Mouse (Mus musculus) midbrain, embryonic 13.5 days (tissue): ENCODE results near the gene Uspl1. TPM values are rescaled to one million over a fixed set of nuclear protein-coding genes. Genes with fewer than 3 reads are reported as not detected.

ENCODE experiments used
- ATAC-seq: fragments of 200-750 bp; cut with Nextera tagmentation; 2 replicates; pipeline ENCODE4 v1.8.0; 2017; ENCODE audit warnings: mild to moderate bottlenecking, moderate TSS enrichment, moderate library complexity
- H3K27ac ChIP-seq: fragments of 300-500 bp; sonication (generic); 2 replicates; pipeline ENCODE4 v1.5.1; 2015; ENCODE audit warnings: inconsistent platforms, mild to moderate bottlenecking, moderate library complexity
- H3K27me3 ChIP-seq: fragments of 300-500 bp; sonication (generic); 2 replicates; pipeline ENCODE4 v1.6.1; 2015; ENCODE audit warnings: mild to moderate bottlenecking, inconsistent platforms
- H3K36me3 ChIP-seq: fragments of 300-500 bp; sonication (generic); 2 replicates; pipeline ENCODE4 v1.6.1; 2015; ENCODE audit warnings: mild to moderate bottlenecking, inconsistent platforms
- H3K4me1 ChIP-seq: fragments of 300-500 bp; sonication (generic); replicated peaks from 2 replicates; pipeline ENCODE4 v1.6.1; 2015; ENCODE audit warnings: inconsistent platforms
- H3K4me2 ChIP-seq: fragments of 300-500 bp; sonication (generic); replicated peaks from 2 replicates; pipeline ENCODE4 v1.6.1; 2015; ENCODE audit warnings: moderate library complexity, mild to moderate bottlenecking, inconsistent platforms
- H3K4me3 ChIP-seq: fragments of 300-500 bp; sonication (generic); replicated peaks from 2 replicates; pipeline ENCODE4 v1.5.1; 2015; ENCODE audit warnings: mild to moderate bottlenecking, inconsistent platforms
- H3K9ac ChIP-seq: fragments of 300-500 bp; sonication (generic); replicated peaks from 2 replicates; pipeline ENCODE4 v1.6.1; 2015; ENCODE audit warnings: mild to moderate bottlenecking, inconsistent platforms
- H3K9me3 ChIP-seq: fragments of 300-500 bp; sonication (generic); 2 replicates; pipeline ENCODE4 v1.6.1; 2016; ENCODE audit warnings: mild to moderate bottlenecking, inconsistent platforms
- WGBS: fragments of 180-500 bp; shearing (Covaris S2); methylation state at CpG from one replicate; pipeline ENCODE4 v1.1.7; 2015; 5-methylcytosine and 5-hydroxymethylcytosine counted together
- polyA plus RNA-seq: library from polyadenylated mRNA; unstranded; fragments of >200 nt; fragmentation: Nextera tagmentation; extraction: Ambion mirVana; gene quantifications from 2 replicates; pipeline ENCODE4 v1.2.1, GENCODE M21; 2015

Uspl1 gene
- polyA plus RNA-seq, 1 experiment from 2014 or later: 64.4 TPM

DNA sequence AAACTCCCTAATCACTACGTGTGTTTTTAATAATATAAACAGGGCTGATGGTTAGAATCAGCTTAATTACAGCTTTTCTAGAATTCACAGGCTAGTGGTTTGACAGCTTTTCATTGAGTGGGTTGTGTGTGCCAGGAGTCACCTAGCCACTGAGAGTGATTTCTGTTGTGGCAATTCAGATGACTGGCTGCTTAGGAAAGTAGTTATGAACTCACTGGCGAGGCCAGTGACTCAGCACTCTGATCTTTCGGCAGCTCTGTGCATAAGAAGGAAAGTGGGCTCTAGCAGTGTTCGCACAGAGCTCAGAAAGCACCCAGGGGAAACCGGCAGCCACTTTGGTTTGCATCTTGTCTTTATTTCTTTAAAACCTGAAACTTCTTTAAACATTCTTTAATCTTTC lies 18.8 kb downstream of the Uspl1 start:
- Histone ChIP-seq H3K27ac (no peak overlapping the region), H3K4me3 (no peak overlapping the region), H3K36me3 (peaks cover 61% of the 10 kb centered on the region), H3K4me1 (peaks cover 22% of the 10 kb centered on the region), H3K9ac (no peak overlapping the region), H3K4me2 (no peak overlapping the region), H3K27me3 (no peaks in the 10 kb centered on the region), H3K9me3 (no peaks in the 10 kb centered on the region)
- 83% methylated on average over 5 of the region's 5 CpGs for WGBS
- ATAC-seq: no peak

DNA sequence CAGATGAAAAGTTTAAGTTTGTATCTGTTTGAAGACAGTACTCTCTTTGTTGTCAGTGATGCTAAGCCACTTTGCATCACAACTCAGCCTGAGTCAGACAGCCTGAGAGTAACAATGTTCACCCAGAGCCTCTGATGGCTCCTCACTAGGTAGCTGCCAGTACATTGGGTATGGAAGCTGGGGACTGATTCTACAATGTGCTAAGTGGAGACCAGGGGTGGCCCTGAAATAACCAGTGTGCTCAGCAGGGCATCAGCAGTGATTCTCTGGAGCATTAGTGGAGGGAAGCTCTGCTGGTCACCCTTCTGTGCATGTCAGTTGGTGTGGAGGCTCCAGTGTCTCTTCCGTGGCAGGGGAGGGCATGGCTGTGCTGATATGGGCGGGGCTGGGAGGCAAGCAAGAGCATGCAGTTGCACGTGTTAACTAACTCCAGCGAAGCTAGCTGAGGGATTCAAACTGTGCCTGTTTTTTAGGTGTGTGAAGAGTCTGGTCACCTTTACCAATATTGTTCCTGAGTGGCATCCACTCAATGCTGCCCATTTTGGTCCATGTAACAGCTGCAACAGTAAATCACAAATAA lies 19.7 kb downstream of the Uspl1 start:
- Histone ChIP-seq H3K27ac (no peak overlapping the region), H3K9me3 (no peaks in the 10 kb centered on the region), H3K4me1 (peaks cover 27% of the 10 kb centered on the region), H3K27me3 (no peaks in the 10 kb centered on the region), H3K9ac (no peak overlapping the region), H3K36me3 (peaks cover 57% of the 10 kb centered on the region), H3K4me3 (no peak overlapping the region), H3K4me2 (no peak overlapping the region)
- ATAC-seq: no peak
- 87% methylated on average over 4 of the region's 4 CpGs for WGBS

- 91% methylated on average over 7 of the region's 7 CpGs for WGBS
- H3K9me3 ChIP-seq: no peaks in the 10 kb centered on the region
- no peak overlapping the region for H3K4me2 ChIP-seq
- H3K4me1 ChIP-seq: peaks cover 36% of the 10 kb centered on the region
- ATAC-seq: no peak
- peaks cover 48% of the 10 kb centered on the region for H3K36me3 ChIP-seq
- no peak overlapping the region for H3K27ac ChIP-seq
- H3K9ac ChIP-seq: no peak overlapping the region
- H3K4me3 ChIP-seq: no peak overlapping the region
- no peaks in the 10 kb centered on the region for H3K27me3 ChIP-seq
These were observed 20.7 kb downstream of the Uspl1 start for GRCm38 (mm10) chr5:149204822-149205221.

DNA sequence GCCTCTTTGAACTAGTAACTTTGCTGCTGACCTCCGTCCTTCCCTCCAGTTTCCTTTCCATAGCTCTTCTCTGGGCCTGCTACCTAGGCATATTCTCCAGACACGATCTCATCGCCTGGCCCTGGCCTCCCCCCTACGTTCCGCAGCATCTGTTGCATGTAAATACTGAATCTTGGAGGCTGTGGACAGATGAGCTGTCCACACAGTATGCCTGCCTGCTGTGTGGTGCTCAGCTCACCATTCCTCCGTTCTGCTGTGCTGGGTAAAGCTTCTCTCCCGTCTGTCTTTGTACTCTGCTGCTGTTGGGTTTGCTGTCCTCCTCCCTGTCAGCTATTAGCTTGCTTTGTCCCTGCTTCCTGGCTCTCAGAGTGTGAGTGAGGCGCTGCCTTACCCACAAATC lies 21.1 kb downstream of the Uspl1 start:
- Histone ChIP-seq H3K9ac (no peak overlapping the region), H3K36me3 (peaks cover 51% of the 10 kb centered on the region), H3K4me1 (peaks cover 40% of the 10 kb centered on the region), H3K4me3 (no peak overlapping the region), H3K4me2 (no peak overlapping the region), H3K9me3 (no peaks in the 10 kb centered on the region), H3K27ac (no peak overlapping the region), H3K27me3 (no peaks in the 10 kb centered on the region)
- 74% methylated on average over 8 of the region's 8 CpGs for WGBS
- ATAC-seq: no peak

DNA sequence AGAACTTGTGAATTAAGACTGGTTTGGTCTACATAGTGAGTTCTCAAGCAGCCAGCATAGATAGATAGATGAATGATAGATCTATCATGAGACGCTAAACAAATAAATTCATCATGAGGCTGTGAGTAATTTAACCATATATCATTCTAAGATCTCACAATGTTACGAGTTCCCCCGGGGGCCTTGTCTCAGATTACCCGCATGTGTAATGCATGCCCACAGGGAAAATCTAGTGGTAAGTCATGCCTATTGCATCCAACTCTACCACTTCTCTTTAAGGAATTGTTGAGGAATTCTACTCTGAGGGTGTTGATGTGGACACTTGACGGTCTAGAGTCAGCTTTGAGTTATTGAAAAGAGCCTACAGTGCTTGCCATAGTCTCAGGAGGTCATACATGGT lies 22.1 kb downstream of the Uspl1 start:
- Histone ChIP-seq H3K4me3 (no peak overlapping the region), H3K36me3 (peaks cover 53% of the 10 kb centered on the region), H3K27ac (no peak overlapping the region), H3K27me3 (no peaks in the 10 kb centered on the region), H3K9ac (no peak overlapping the region), H3K4me2 (no peak overlapping the region), H3K9me3 (no peaks in the 10 kb centered on the region), H3K4me1 (peaks cover 44% of the 10 kb centered on the region)
- 90% methylated on average over 5 of the region's 5 CpGs for WGBS
- ATAC-seq: no peak

- Histone ChIP-seq H3K27me3 (no peaks in the 10 kb centered on the region), H3K4me1 (peaks cover 44% of the 10 kb centered on the region), H3K9ac (no peak overlapping the region), H3K4me3 (no peak overlapping the region), H3K9me3 (no peaks in the 10 kb centered on the region), H3K36me3 (peaks cover 51% of the 10 kb centered on the region), H3K4me2 (no peak overlapping the region), H3K27ac (peak overlapping the region; percentile 5; the same call in 1 of the 2 replicates)
- 74% methylated on average over 6 of the region's 6 CpGs for WGBS
- ATAC-seq: no peak
These were observed 23.5 kb downstream of the Uspl1 start for GRCm38 (mm10) chr5:149207661-149208060.

GRCm38 (mm10) chr5:149208776-149209175 lies 24.6 kb downstream of the Uspl1 start:
- peaks cover 51% of the 10 kb centered on the region for H3K36me3 ChIP-seq
- peak; percentile 3; the same call in 1 of the 2 replicates for ATAC-seq
- no peaks in the 10 kb centered on the region for H3K27me3 ChIP-seq
- no peaks in the 10 kb centered on the region for H3K9me3 ChIP-seq
- H3K4me3 ChIP-seq: no peak overlapping the region
- H3K4me1 ChIP-seq: peaks cover 44% of the 10 kb centered on the region
- WGBS: 71% methylated on average over 7 of the region's 7 CpGs
- no peak overlapping the region for H3K9ac ChIP-seq
- no peak overlapping the region for H3K4me2 ChIP-seq
- peak overlapping the region; percentile 65 for H3K27ac ChIP-seq

DNA sequence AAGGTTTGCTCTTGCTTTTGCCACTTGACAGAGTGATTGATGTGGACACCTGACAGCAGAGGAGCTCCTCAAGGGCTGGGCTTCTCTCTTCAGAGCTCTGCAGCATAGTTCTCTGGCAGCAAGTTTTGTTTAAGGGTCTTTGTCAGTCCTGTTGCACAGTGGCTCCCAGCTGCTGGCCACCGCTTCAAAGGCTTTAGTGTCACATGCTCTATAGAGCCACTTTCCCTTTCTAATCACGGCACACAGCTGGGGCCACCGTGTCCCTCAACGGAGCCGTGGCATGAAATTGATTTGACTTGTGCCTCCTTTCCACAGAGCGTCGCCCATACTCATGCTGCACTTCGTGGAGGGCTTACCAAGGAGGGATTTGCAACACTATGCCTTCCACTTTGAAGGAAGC lies 25.2 kb downstream of the Uspl1 start:
- Histone ChIP-seq H3K9ac (no peak overlapping the region), H3K36me3 (peaks cover 51% of the 10 kb centered on the region), H3K9me3 (no peaks in the 10 kb centered on the region), H3K4me2 (no peak overlapping the region), H3K4me3 (no peak overlapping the region), H3K4me1 (peaks cover 44% of the 10 kb centered on the region), H3K27ac (peak overlapping the region; percentile 65), H3K27me3 (no peaks in the 10 kb centered on the region)
- peak; percentile 96 for ATAC-seq
- WGBS: 14% methylated on average over 8 of the region's 8 CpGs

- Histone ChIP-seq H3K36me3 (peaks cover 55% of the 10 kb centered on the region), H3K4me2 (no peak overlapping the region), H3K27me3 (no peaks in the 10 kb centered on the region), H3K4me3 (no peak overlapping the region), H3K9ac (no peak overlapping the region), H3K4me1 (peaks cover 40% of the 10 kb centered on the region), H3K27ac (no peak overlapping the region), H3K9me3 (no peaks in the 10 kb centered on the region)
- ATAC-seq: no peak
- 70% methylated on average over 4 of the region's 4 CpGs for WGBS
These were observed 26.9 kb downstream of the Uspl1 start for GRCm38 (mm10) chr5:149211041-149211440.

GRCm38 (mm10) chr5:149212806-149213205 lies 28.7 kb downstream of the Uspl1 start:
- no peak overlapping the region for H3K4me3 ChIP-seq
- H3K36me3 ChIP-seq: peaks cover 72% of the 10 kb centered on the region
- H3K9ac ChIP-seq: no peak overlapping the region
- H3K9me3 ChIP-seq: no peaks in the 10 kb centered on the region
- no peak overlapping the region for H3K4me2 ChIP-seq
- WGBS: 85% methylated on average over 4 of the region's 4 CpGs
- no peaks in the 10 kb centered on the region for H3K27me3 ChIP-seq
- no peak overlapping the region for H3K27ac ChIP-seq
- no peak for ATAC-seq
- peaks cover 24% of the 10 kb centered on the region for H3K4me1 ChIP-seq

DNA sequence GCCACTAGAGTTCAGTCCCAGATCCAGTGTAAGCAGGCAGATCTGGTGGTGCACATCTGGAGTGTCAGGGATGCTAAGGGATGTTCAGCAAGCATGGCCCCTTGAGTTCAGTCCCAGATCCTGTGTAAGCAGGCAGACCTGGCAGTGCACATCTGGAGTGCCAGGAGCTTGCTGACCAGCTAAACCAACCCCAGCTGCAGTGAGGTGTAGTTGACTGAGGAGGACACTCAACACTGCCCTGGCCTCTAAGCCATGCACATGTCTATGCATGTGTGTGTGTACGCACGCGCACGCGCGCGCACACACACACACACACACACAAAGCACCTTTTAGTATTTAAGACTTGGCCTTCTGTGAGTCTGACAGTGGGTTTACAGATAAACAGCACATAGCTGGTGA lies 31.4 kb downstream of the Uspl1 start:
- H3K27me3 ChIP-seq: no peaks in the 10 kb centered on the region
- no peak for ATAC-seq
- over 99% methylated on average over 7 of the region's 7 CpGs for WGBS
- no peak overlapping the region for H3K4me3 ChIP-seq
- peaks cover 68% of the 10 kb centered on the region for H3K36me3 ChIP-seq
- no peak overlapping the region for H3K4me2 ChIP-seq
- no peaks in the 10 kb centered on the region for H3K9me3 ChIP-seq
- H3K27ac ChIP-seq: no peak overlapping the region
- no peak overlapping the region for H3K9ac ChIP-seq
- H3K4me1 ChIP-seq: peaks cover 2% of the 10 kb centered on the region; the same call in 1 of the 2 replicates

DNA sequence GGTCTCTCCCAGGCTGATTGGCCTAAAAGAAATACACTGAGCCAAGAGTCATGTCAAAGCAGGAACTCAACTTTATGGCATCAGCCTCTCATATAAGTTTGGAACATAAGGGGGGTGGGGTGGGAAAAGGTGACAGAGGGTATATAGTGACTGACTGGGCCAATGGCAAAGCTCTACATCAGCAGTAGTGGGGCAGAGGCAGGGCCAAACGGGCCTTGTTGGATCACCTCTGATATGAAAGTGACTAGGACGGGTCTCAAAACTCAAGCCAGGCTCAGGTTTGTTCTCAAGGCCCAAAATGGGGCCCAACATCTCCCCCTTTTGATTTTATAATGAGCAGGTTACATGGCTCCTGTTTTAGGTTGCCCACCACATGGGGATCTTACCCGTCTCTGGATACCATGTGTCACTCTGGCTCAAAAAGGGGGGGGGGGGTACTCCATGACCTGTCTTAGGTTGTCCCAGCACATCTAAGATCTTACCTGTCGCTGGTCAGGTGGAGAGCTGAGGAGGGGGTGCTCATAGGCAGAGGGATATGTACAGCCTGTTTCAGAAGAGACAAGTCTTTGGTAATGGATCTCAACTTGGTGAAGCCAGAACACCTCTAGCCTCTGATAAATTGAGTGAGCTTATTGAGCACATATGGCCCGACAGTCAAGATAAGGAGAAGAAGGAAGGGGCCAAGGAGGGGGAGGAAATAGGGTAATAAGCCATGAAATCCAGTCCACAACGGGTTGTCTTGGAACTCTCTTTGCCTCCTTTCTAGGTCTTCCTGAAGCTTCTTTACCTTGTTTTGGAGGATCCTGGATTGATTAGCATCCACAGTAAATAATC lies 33.6 kb downstream of the Uspl1 start:
- Histone ChIP-seq H3K4me2 (no peak overlapping the region), H3K36me3 (peaks cover 51% of the 10 kb centered on the region), H3K4me3 (no peak overlapping the region), H3K9ac (no peak overlapping the region), H3K27ac (no peak overlapping the region), H3K4me1 (no peaks in the 10 kb centered on the region), H3K27me3 (no peaks in the 10 kb centered on the region), H3K9me3 (no peaks in the 10 kb centered on the region)
- WGBS: 82% methylated on average over 6 of the region's 6 CpGs
- no peak for ATAC-seq
